Mouse (Mus musculus) lung, postnatal 25 days (tissue): ENCODE results near the gene Cib4.

Experiments
- DNase-seq: peaks from one replicate; pipeline ENCODE4 v3.0.0; 2022; ENCODE audit warnings: low spot score

Cib4 gene

GRCm38 (mm10) chr5:30545698-30546097 lies at the start of gene Cib4:
Gene Cib4, minus strand, starts transcription at chr5:30545836.
- DNase-seq: peak; percentile 75

- DNase-seq: no peak
Measured at GRCm38 (mm10) chr5:30594953-30595560, 49.4 kb upstream of the Cib4 start.

GRCm38 (mm10) chr5:30593811-30594504 lies 48.3 kb upstream of the Cib4 start:
- DNase-seq: no peak

GRCm38 (mm10) chr5:30593360-30593759 lies 47.7 kb upstream of the Cib4 start:
- no peak for DNase-seq

- no peak for DNase-seq
Measured at GRCm38 (mm10) chr5:30592279-30592980, 46.8 kb upstream of the Cib4 start.

- no peak for DNase-seq
Measured at GRCm38 (mm10) chr5:30591786-30592185, 46.1 kb upstream of the Cib4 start.

GRCm38 (mm10) chr5:30591205-30591731 lies 45.6 kb upstream of the Cib4 start:
- no peak for DNase-seq

GRCm38 (mm10) chr5:30590231-30590630 lies 44.6 kb upstream of the Cib4 start:
- no peak for DNase-seq

- no peak for DNase-seq
Measured at GRCm38 (mm10) chr5:30589546-30589945, 43.9 kb upstream of the Cib4 start.

GRCm38 (mm10) chr5:30589069-30589468 lies 43.4 kb upstream of the Cib4 start:
- no peak for DNase-seq

GRCm38 (mm10) chr5:30588301-30588968 lies 42.8 kb upstream of the Cib4 start:
- no peak for DNase-seq

- peak; percentile 44 for DNase-seq
Measured at GRCm38 (mm10) chr5:30587681-30588300, 42.2 kb upstream of the Cib4 start, which contains the start of gene Kcnk3. Gene Kcnk3, plus strand, starts transcription at chr5:30588170.

GRCm38 (mm10) chr5:30587101-30587500 lies 41.5 kb upstream of the Cib4 start:
- no peak for DNase-seq

- no peak for DNase-seq
Measured at GRCm38 (mm10) chr5:30586616-30587015, 41.0 kb upstream of the Cib4 start.

- no peak for DNase-seq
Measured at GRCm38 (mm10) chr5:30582017-30582416, 36.4 kb upstream of the Cib4 start.

- DNase-seq: no peak
Measured at GRCm38 (mm10) chr5:30580725-30581124, 35.1 kb upstream of the Cib4 start.

- DNase-seq: no peak
Measured at GRCm38 (mm10) chr5:30578445-30579080, 32.9 kb upstream of the Cib4 start.

GRCm38 (mm10) chr5:30577654-30578310 lies 32.1 kb upstream of the Cib4 start:
- no peak for DNase-seq

GRCm38 (mm10) chr5:30577251-30577650 lies 31.6 kb upstream of the Cib4 start:
- peak; percentile 22 for DNase-seq

- no peak for DNase-seq
Measured at GRCm38 (mm10) chr5:30576233-30576632, 30.6 kb upstream of the Cib4 start.

- DNase-seq: no peak
Measured at GRCm38 (mm10) chr5:30574367-30574766, 28.7 kb upstream of the Cib4 start.
